Mouse (Mus musculus): ENCODE data around the gene Ankrd28.

Gene Ankrd28

GRCm38 (mm10) chr14:31794776-31795126 is 35.7 kb downstream of the Ankrd28 start:
- in situ Hi-C loops (cut with MboI, MseI) = loop anchor here (10.0 kb wide), 2 partner anchors 150 to 280 kb away; no protein-coding TSS in a partner anchor

- in situ Hi-C loops (cut with MboI, MseI) = loop anchor here (10.0 kb wide), 2 partner anchors 151 to 281 kb away; no protein-coding TSS in a partner anchor
Observed at GRCm38 (mm10) chr14:31793979-31794775, 36.3 kb downstream of the Ankrd28 start.

- in situ Hi-C loops (cut with MboI, MseI) = loop anchor here (10.0 kb wide), 2 partner anchors 154 to 284 kb away; no protein-coding TSS in a partner anchor
Observed at GRCm38 (mm10) chr14:31790797-31791196, 39.7 kb downstream of the Ankrd28 start.

GRCm38 (mm10) chr14:31786906-31787305 is 43.5 kb downstream of the Ankrd28 start:
- in situ Hi-C loops (cut with MboI, MseI) = loop anchor here (5.0 kb wide), 1 partner anchor 135 kb away; no protein-coding TSS in a partner anchor

GRCm38 (mm10) chr14:31785681-31786080 is 44.8 kb downstream of the Ankrd28 start:
- in situ Hi-C loops (cut with MboI, MseI) = loop anchor here (5.0 kb wide), 1 partner anchor 133 kb away; no protein-coding TSS in a partner anchor

- in situ Hi-C loops (cut with MboI, MseI) = loop anchor here (5.0 kb wide), 1 partner anchor 133 kb away; no protein-coding TSS in a partner anchor
Observed at GRCm38 (mm10) chr14:31784975-31785374, 45.5 kb downstream of the Ankrd28 start.

GRCm38 (mm10) chr14:31781309-31782049 is 49.0 kb downstream of the Ankrd28 start:
- in situ Hi-C loops (cut with MboI, MseI) = no loop called here

- in situ Hi-C loops (cut with MboI, MseI) = no loop called here
Observed at GRCm38 (mm10) chr14:31780412-31781233, 49.8 kb downstream of the Ankrd28 start.

- in situ Hi-C loops (cut with MboI, MseI) = no loop called here
Observed at GRCm38 (mm10) chr14:31773518-31773917, 56.9 kb downstream of the Ankrd28 start.

GRCm38 (mm10) chr14:31772251-31772650 is 58.2 kb downstream of the Ankrd28 start:
- in situ Hi-C loops (cut with MboI, MseI) = no loop called here

- in situ Hi-C loops (cut with MboI, MseI) = no loop called here
Observed at GRCm38 (mm10) chr14:31768531-31768930, 61.9 kb downstream of the Ankrd28 start.

GRCm38 (mm10) chr14:31764083-31764482 is 66.4 kb downstream of the Ankrd28 start:
- in situ Hi-C loops (cut with MboI, MseI) = no loop called here

GRCm38 (mm10) chr14:31761727-31762126 is 68.7 kb downstream of the Ankrd28 start:
- in situ Hi-C loops (cut with MboI, MseI) = no loop called here

- in situ Hi-C loops (cut with MboI, MseI) = loop anchor here (10.0 kb wide), 1 partner anchor 936 kb away; no protein-coding TSS in a partner anchor
Observed at GRCm38 (mm10) chr14:31759195-31759594, 71.3 kb downstream of the Ankrd28 start.

GRCm38 (mm10) chr14:31758410-31758809 is 72.0 kb downstream of the Ankrd28 start:
- in situ Hi-C loops (cut with MboI, MseI) = loop anchor here (10.0 kb wide), 1 partner anchor 936 kb away; no protein-coding TSS in a partner anchor

GRCm38 (mm10) chr14:31748239-31748873 is 82.1 kb downstream of the Ankrd28 start:
- in situ Hi-C loops (cut with MboI, MseI) = no loop called here

GRCm38 (mm10) chr14:31742523-31742922 is 87.9 kb downstream of the Ankrd28 start:
- in situ Hi-C loops (cut with MboI, MseI) = no loop called here

- in situ Hi-C loops (cut with MboI, MseI) = no loop called here
Observed at GRCm38 (mm10) chr14:31734811-31735210, 95.6 kb downstream of the Ankrd28 start.

- in situ Hi-C loops (cut with MboI, MseI) = loop anchor here (10.0 kb wide), 1 partner anchor 453 kb away; no protein-coding TSS in a partner anchor
Observed at GRCm38 (mm10) chr14:31727522-31727921, 102.9 kb downstream of the Ankrd28 start.

GRCm38 (mm10) chr14:31722746-31723145 is 107.7 kb downstream of the Ankrd28 start:
- in situ Hi-C loops (cut with MboI, MseI) = loop anchor here (10.0 kb wide), 1 partner anchor 448 kb away; no protein-coding TSS in a partner anchor

GRCm38 (mm10) chr14:31721256-31721655 is 109.2 kb downstream of the Ankrd28 start:
- in situ Hi-C loops (cut with MboI, MseI) = loop anchor here (10.0 kb wide), 1 partner anchor 446 kb away; no protein-coding TSS in a partner anchor

Measured in T-helper 2 cell (primary cell).